Mouse (Mus musculus) myocyte (in vitro differentiated cells): ENCODE measurements around the gene Wnt7b. TPM values are rescaled to one million over a fixed set of nuclear protein-coding genes. Genes with fewer than 3 reads are reported as not detected.

Experiments
- H3K27me3 ChIP-seq: one replicate; pipeline ENCODE4 v1.6.1; 2011; ENCODE audit not compliant: control insufficient read depth, insufficient read depth, insufficient read length
- H3K36me3 ChIP-seq: one replicate; pipeline ENCODE4 v1.6.1; 2011; ENCODE audit not compliant: control insufficient read depth, insufficient read depth
- H3K4me2 ChIP-seq: one replicate; pipeline ENCODE4 v1.6.1; 2011; ENCODE audit warnings: low read depth, control low read depth
- H3K4me3 ChIP-seq: one replicate; pipeline ENCODE4 v1.5.1; 2011; ENCODE audit warnings: mild to moderate bottlenecking, control low read depth, moderate library complexity
- H3K79me2 ChIP-seq: one replicate; pipeline ENCODE4 v1.6.1; 2011; ENCODE audit not compliant: control insufficient read depth, insufficient read depth
- H3ac ChIP-seq: one replicate; pipeline ENCODE4 v1.6.1; 2011; ENCODE audit not compliant: control insufficient read depth, insufficient read length
- CEBPB ChIP-seq: IDR thresholded peaks from 2 replicates; pipeline ENCODE4 v1.6.1; 2011; ENCODE audit warnings: mild to moderate bottlenecking, moderate library complexity; ENCODE audit not compliant: poor library complexity, insufficient read depth, severe bottlenecking
- E2F4 ChIP-seq: IDR thresholded peaks from one replicate; pipeline ENCODE4 v1.6.1; 2011; ENCODE audit warnings: mild to moderate bottlenecking, control low read depth, moderate library complexity; ENCODE audit not compliant: insufficient read depth
- MAX ChIP-seq: IDR thresholded peaks from one replicate; pipeline ENCODE4 v1.6.1; 2011; ENCODE audit warnings: low read depth, mild to moderate bottlenecking, control low read depth
- MYOD1 ChIP-seq, 3 experiments: IDR thresholded peaks; one replicate each; pipeline ENCODE4 v1.6.1; 2011; ENCODE audit warnings: control low read depth in 2 of 3, low read depth in 2 of 3, mild to moderate bottlenecking in 2 of 3, moderate library complexity in 1 of 3; ENCODE audit not compliant: insufficient read length in 2 of 3, control insufficient read depth in 1 of 3
- MYOG ChIP-seq, 3 experiments: IDR thresholded peaks; one replicate each; pipeline ENCODE4 v1.6.1; 2011; ENCODE audit warnings: control low read depth in 2 of 3, low read depth in 2 of 3, mild to moderate bottlenecking in 2 of 3; ENCODE audit not compliant: insufficient read length in 2 of 3, control insufficient read depth in 1 of 3, insufficient read depth in 1 of 3
- POLR2A ChIP-seq: IDR thresholded peaks from one replicate; pipeline ENCODE4 v1.6.1; 2011; ENCODE audit warnings: low read depth, mild to moderate bottlenecking, control low read depth, moderate library complexity; ENCODE audit not compliant: insufficient read length
- POLR2AphosphoS2 ChIP-seq: IDR thresholded peaks from one replicate; pipeline ENCODE4 v1.6.1; 2011; ENCODE audit warnings: low read depth, control low read depth; ENCODE audit not compliant: insufficient read length
- REST ChIP-seq: IDR thresholded peaks from one replicate; pipeline ENCODE4 v1.6.1; 2011; ENCODE audit warnings: mild to moderate bottlenecking, control low read depth, moderate library complexity; ENCODE audit not compliant: insufficient read depth, insufficient read length
- SRF ChIP-seq: IDR thresholded peaks from one replicate; pipeline ENCODE4 v1.6.1; 2011; ENCODE audit warnings: low read depth; ENCODE audit not compliant: control insufficient read depth, insufficient read length
- TCF12 ChIP-seq: IDR thresholded peaks from one replicate; pipeline ENCODE4 v1.6.1; 2011; ENCODE audit warnings: mild to moderate bottlenecking, control low read depth; ENCODE audit not compliant: poor library complexity, insufficient read depth, severe bottlenecking
- TCF3 ChIP-seq: IDR thresholded peaks from one replicate; pipeline ENCODE4 v1.6.1; 2011; ENCODE audit warnings: low read depth, control low read depth; ENCODE audit not compliant: insufficient read length
- USF1 ChIP-seq: IDR thresholded peaks from one replicate; pipeline ENCODE4 v1.6.1; 2011; ENCODE audit warnings: low read depth, mild to moderate bottlenecking, control low read depth, moderate library complexity
- polyA plus RNA-seq: library from polyadenylated mRNA; unstranded; fragments of >200 nt; fragmentation: generic; extraction: Trizol; gene quantifications from one replicate; pipeline ENCODE4 v1.2.1, GENCODE M21; 2012; ENCODE audit warnings: missing spikeins

Wnt7b gene
- polyA plus RNA-seq, 1 experiment = 7.9 TPM

DNA sequence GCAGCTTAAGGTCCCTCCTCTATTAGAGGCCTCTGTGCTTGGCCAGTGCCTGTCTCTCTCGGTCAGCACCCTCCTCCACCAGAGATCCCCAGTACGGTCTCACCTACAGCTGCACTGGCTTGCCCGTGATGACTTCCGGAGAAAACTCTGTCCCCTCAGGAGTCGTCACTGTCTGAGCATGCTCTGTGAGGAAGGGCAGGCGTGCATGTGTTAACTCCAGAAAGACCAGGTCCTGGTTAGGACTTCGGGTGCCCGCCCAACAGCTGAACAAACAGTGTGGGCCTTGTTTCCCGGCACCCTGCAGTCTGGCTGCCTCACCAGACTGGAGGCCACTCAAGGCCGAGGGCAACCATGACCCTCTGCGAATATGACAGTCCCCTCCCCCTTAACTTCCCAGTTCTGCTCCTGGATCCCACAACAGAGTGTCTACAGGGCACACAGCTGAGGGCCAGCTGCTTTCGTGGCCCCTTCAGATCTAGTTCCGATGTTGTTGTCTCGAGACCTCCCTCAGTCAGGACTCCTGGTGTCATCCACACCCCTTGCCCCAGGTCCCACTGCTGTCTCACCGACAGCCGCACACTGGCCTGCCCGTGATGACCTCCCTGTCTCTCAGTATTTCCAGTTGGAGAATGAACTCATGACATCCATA is 23.8 kb upstream of the Wnt7b start:
- Histone ChIP-seq H3K4me2 (peak overlapping the region; percentile 98), H3K4me3 (peak overlapping the region; percentile 35)

DNA sequence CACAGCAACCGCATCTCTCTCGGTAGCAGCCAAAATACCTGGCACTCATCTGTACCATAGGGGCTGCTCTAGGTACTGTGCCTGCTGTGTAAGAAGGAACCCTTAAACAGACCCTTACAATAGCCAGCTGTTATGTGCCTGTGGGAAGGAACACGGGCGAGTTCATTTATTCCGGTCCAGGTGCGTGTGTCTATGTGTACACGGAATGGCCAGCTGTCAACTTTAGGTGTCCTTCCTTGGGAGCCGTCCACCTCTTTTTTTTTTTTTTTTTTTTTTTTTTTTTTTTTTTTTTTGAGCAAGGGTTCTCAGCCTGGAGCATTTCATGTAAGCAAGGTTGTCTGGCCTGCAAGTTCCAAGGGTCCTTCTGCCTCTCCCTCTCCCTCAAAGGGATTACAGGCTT is 22.7 kb upstream of the Wnt7b start:
- peaks cover 5% of the 10 kb centered on the region for H3K79me2 ChIP-seq

More for the DNA sequence above, 23.8 kb upstream of the Wnt7b start:
- no peaks in the 10 kb centered on the region for H3K36me3 ChIP-seq
- peak overlapping the region; percentile 24 for H3ac ChIP-seq
- no peaks in the 10 kb centered on the region for H3K27me3 ChIP-seq
- H3K79me2 ChIP-seq = peaks cover 5% of the 10 kb centered on the region
- TF ChIP-seq MYOD1 (IDR thresholded peaks at IDR 0.05; ENCODE audit: control insufficient read depth in 1 of 3, insufficient read length in 2 of 3, low read depth in 2 of 3) (peak; percentile 77 to 98 (median 95)), POLR2AphosphoS2 (peak; percentile 90), SRF (no peak), POLR2A (peak; percentile 72), TCF3 (peak; percentile 74), CEBPB (no peak), TCF12 (peak; percentile 95), MYOG (IDR thresholded peaks at IDR 0.05; ENCODE audit: control insufficient read depth in 1 of 3, insufficient read depth in 1 of 3, insufficient read length in 2 of 3, low read depth in 2 of 3) (peak; percentile 75 to 93 (median 83)), USF1 (no peak), MAX (no peak), REST (no peak)

DNA sequence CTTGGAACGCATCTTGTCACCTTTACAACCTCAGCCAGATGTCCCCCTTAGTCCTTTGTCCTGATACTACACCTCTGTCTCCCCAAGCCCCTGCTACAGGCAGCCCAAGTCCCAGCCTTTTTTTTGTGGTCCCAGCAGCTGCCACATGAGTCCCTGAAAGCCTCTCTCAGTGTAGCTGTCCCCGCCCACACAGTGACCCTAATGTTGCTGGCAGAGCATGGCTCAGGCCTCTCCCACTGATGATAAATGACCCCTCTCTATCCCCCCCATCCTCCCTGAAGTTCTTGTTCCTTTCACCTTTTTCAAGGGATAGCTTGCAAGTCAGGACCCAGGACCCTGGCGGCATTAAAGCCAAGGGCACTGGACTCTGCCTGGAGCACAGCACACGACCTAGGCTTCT is 22.2 kb upstream of the Wnt7b start:
- TF ChIP-seq TCF12 (no peak), MAX (no peak), MYOD1 (IDR thresholded peaks at IDR 0.05; ENCODE audit: control insufficient read depth in 1 of 3, insufficient read length in 2 of 3, low read depth in 2 of 3) (peak in 1 of 3 experiments; percentile 82), POLR2AphosphoS2 (peak; percentile 69), USF1 (no peak), POLR2A (peak; percentile 54), TCF3 (no peak), CEBPB (no peak), REST (no peak), MYOG (IDR thresholded peaks at IDR 0.05; ENCODE audit: control insufficient read depth in 1 of 3, insufficient read depth in 1 of 3, insufficient read length in 2 of 3, low read depth in 2 of 3) (peak; percentile 31 to 87 (median 45)), SRF (no peak), E2F4 (no peak)
- Histone ChIP-seq H3K4me3 (peak overlapping the region; percentile 35), H3K4me2 (peak overlapping the region; percentile 98), H3K36me3 (no peaks in the 10 kb centered on the region), H3K27me3 (no peaks in the 10 kb centered on the region), H3K79me2 (peaks cover 5% of the 10 kb centered on the region), H3ac (peak overlapping the region; percentile 24)

More for the DNA sequence above, 22.7 kb upstream of the Wnt7b start:
- peak in 1 of 3 experiments; percentile 55 for TF ChIP-seq MYOD1 (IDR thresholded peaks at IDR 0.05; ENCODE audit: control insufficient read depth in 1 of 3, insufficient read length in 2 of 3, low read depth in 2 of 3)
- TF ChIP-seq MYOG (IDR thresholded peaks at IDR 0.05; ENCODE audit: control insufficient read depth in 1 of 3, insufficient read depth in 1 of 3, insufficient read length in 2 of 3, low read depth in 2 of 3) = no peak
- no peaks in the 10 kb centered on the region for H3K36me3 ChIP-seq
- no peaks in the 10 kb centered on the region for H3K27me3 ChIP-seq
- H3K4me2 ChIP-seq = peak overlapping the region; percentile 98
- peak overlapping the region; percentile 35 for H3K4me3 ChIP-seq
- peak overlapping the region; percentile 24 for H3ac ChIP-seq

DNA sequence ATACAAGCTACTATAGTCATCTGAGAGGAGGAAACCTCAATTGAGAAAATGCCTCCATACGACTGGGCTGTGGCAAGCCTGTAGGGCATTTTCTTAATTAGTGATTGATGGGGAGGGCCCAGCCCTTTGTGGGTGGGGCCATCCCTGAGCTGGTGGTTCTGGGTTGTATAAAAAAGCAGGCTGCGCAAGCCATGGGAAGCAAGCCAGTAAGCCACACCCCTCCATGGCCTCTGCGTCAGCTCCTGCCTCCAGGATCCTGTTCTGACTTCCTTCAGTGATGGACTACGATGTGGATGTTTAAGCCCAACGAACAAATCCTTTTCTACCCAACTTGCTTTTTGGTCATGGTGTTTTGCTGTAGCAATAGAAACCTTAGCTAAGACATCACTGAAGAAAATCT is 21.1 kb upstream of the Wnt7b start:
- TF ChIP-seq POLR2A (peak; percentile 75), MYOD1 (IDR thresholded peaks at IDR 0.05; ENCODE audit: control insufficient read depth in 1 of 3, insufficient read length in 2 of 3, low read depth in 2 of 3) (peak in 1 of 3 experiments; percentile 18), SRF (no peak), MYOG (IDR thresholded peaks at IDR 0.05; ENCODE audit: control insufficient read depth in 1 of 3, insufficient read depth in 1 of 3, insufficient read length in 2 of 3, low read depth in 2 of 3) (no peak), POLR2AphosphoS2 (peak; percentile 82)

DNA sequence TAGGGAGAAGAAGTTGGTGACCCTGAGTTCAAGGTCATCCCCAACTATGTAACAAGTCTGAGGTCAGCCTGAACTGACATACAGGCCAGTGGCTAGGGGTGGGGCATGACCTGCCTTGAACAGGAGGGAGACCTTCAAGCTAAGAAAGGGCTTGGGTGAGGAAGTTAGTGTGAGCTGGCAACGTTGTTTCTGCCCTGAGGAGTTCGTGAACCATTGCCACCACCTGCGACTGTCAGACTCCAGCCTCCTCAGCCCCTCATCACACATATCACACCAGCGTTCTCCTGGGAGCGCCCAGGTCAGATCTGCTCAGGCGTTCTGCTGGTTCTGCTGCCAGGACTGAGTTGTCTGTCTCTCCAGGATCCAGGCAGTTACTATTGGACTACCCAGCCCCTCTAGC is 20.5 kb upstream of the Wnt7b start:
- no peak overlapping the region for H3ac ChIP-seq
- no peak overlapping the region for H3K4me3 ChIP-seq
- TF ChIP-seq USF1 (no peak), REST (no peak), POLR2A (peak; percentile 53), TCF12 (no peak), POLR2AphosphoS2 (peak; percentile 69), TCF3 (no peak), E2F4 (no peak)
- H3K79me2 ChIP-seq = no peaks in the 10 kb centered on the region
- H3K4me2 ChIP-seq = peak overlapping the region; percentile 68
- H3K36me3 ChIP-seq = no peaks in the 10 kb centered on the region
- H3K27me3 ChIP-seq = no peaks in the 10 kb centered on the region

More for the DNA sequence above, 21.1 kb upstream of the Wnt7b start:
- Histone ChIP-seq H3ac (no peak overlapping the region), H3K4me2 (peak overlapping the region; percentile 98), H3K27me3 (no peaks in the 10 kb centered on the region), H3K36me3 (no peaks in the 10 kb centered on the region), H3K79me2 (no peaks in the 10 kb centered on the region), H3K4me3 (peak overlapping the region; percentile 35)
